Mouse (Mus musculus): ENCODE measurements around the gene Nrf1. TPM values are rescaled to one million over a fixed set of nuclear protein-coding genes. Genes with fewer than 3 reads are reported as not detected.

The Nrf1 gene
- polyA plus RNA-seq, 1 experiment from 2014 or later, result 54.6 TPM

GRCm38 (mm10) chr6:30183624-30184023 lies 135.8 kb downstream of the Nrf1 start:
- no peak for ATAC-seq
- no peak overlapping the region for H3K9ac ChIP-seq (replicated peaks; ENCODE audit: low read depth, low read length)
- 0 out of 2 replicates have a peak, but pooled peaks cover 3% of the 10 kb centered on the region for H3K4me1 ChIP-seq (replicated peaks; ENCODE audit: control insufficient read depth, insufficient read depth, low read length)
- no peaks in the 10 kb centered on the region for H3K36me3 ChIP-seq (ENCODE audit: control insufficient read depth, insufficient read depth)
- H3K9me3 ChIP-seq (ENCODE audit: control insufficient read depth, low read length), result no peaks in the 10 kb centered on the region
- H3K4me3 ChIP-seq (replicated peaks; ENCODE audit: low read length), result no peak overlapping the region
- peaks cover 22% of the 10 kb centered on the region for H3K27me3 ChIP-seq (replicated peaks; ENCODE audit: control insufficient read depth, insufficient read depth, low read length)
- no peak overlapping the region for H3K27ac ChIP-seq (ENCODE audit: low read length)
- WGBS, result 84% methylated on average over 4 of the region's 4 CpGs
- H3K4me2 ChIP-seq (ENCODE audit: low read length), result no peak overlapping the region

- Histone ChIP-seq H3K36me3 (ENCODE audit: control insufficient read depth, insufficient read depth) (no peaks in the 10 kb centered on the region), H3K4me2 (ENCODE audit: low read length) (no peak overlapping the region), H3K27ac (ENCODE audit: low read length) (no peak overlapping the region), H3K9ac (replicated peaks; ENCODE audit: low read depth, low read length) (no peak overlapping the region), H3K27me3 (replicated peaks; ENCODE audit: control insufficient read depth, insufficient read depth, low read length) (no peaks in the 10 kb centered on the region), H3K9me3 (ENCODE audit: control insufficient read depth, low read length) (no peaks in the 10 kb centered on the region), H3K4me1 (replicated peaks; ENCODE audit: control insufficient read depth, insufficient read depth, low read length) (no peaks in the 10 kb centered on the region), H3K4me3 (replicated peaks; ENCODE audit: low read length) (no peak overlapping the region)
- 84% methylated on average over 11 of the region's 11 CpGs for WGBS
- no peak for ATAC-seq
Measured at GRCm38 (mm10) chr6:30195656-30196055, 147.9 kb downstream of the Nrf1 start.

GRCm38 (mm10) chr6:30196143-30196542 lies 148.4 kb downstream of the Nrf1 start:
- Histone ChIP-seq H3K27ac (ENCODE audit: low read length) (no peak overlapping the region), H3K36me3 (ENCODE audit: control insufficient read depth, insufficient read depth) (no peaks in the 10 kb centered on the region), H3K9ac (replicated peaks; ENCODE audit: low read depth, low read length) (no peak overlapping the region), H3K4me2 (ENCODE audit: low read length) (no peak overlapping the region), H3K4me3 (replicated peaks; ENCODE audit: low read length) (no peak overlapping the region), H3K9me3 (ENCODE audit: control insufficient read depth, low read length) (no peaks in the 10 kb centered on the region), H3K27me3 (replicated peaks; ENCODE audit: control insufficient read depth, insufficient read depth, low read length) (no peaks in the 10 kb centered on the region), H3K4me1 (replicated peaks; ENCODE audit: control insufficient read depth, insufficient read depth, low read length) (no peaks in the 10 kb centered on the region)
- no peak for ATAC-seq
- 78% methylated on average over 8 of the region's 8 CpGs for WGBS

MicroRNA genes within 50 kb of the gene (microRNA counts, 519-probe panel; counts per million panel counts)
- microRNA mmu-miR-182, result not detected
- microRNA mmu-miR-183, result 1,092 counts per million, percentile 8 among the panel's probes with 10 or more counts
- microRNA mmu-miR-96, result 2,327 counts per million, percentile 53 among the panel's probes with 10 or more counts

Small RNA genes within 50 kb of the gene (microRNA-seq; reads per million reads assigned to microRNA genes)
- gene Mir182 (293 reads per million, percentile 67 among the genes with 10 or more reads in this experiment), gene Mir183 (212 reads per million, percentile 63 among the genes with 10 or more reads in this experiment), gene Mir96 (70.7 reads per million, percentile 49 among the genes with 10 or more reads in this experiment)

Other genes starting within 250 kb of the Nrf1 start
- 4.2 and 4.9 TPM in 2 replicates for gene Strip2, start 131.0 kb upstream of the Nrf1 start, polyA plus RNA-seq (2015; fragmentation: Nextera tagmentation; extraction: Ambion mirVana)

All from forebrain, embryonic 16.5 days (tissue).